Mouse (Mus musculus) thymus, adult 2 months (tissue): ENCODE results near the gene Gm10309. TPM values are rescaled to one million over a fixed set of nuclear protein-coding genes. Genes with fewer than 3 reads are reported as not detected.

Source experiments
- DNase-seq: peaks from one replicate; pipeline ENCODE4 v3.0.0; 2021
- H3K27ac ChIP-seq: fragments of 200-500 bp; 2 replicates; pipeline ENCODE4 v1.5.1; 2012; ENCODE audit warnings: low read length, control low read depth; ENCODE audit not compliant: control insufficient read depth, insufficient read depth
- H3K27me3 ChIP-seq: fragments of 200-500 bp; 2 replicates; pipeline ENCODE4 v1.6.1; 2012; ENCODE audit warnings: mild to moderate bottlenecking, low read length, moderate library complexity, mixed read lengths; ENCODE audit not compliant: control insufficient read depth, insufficient read depth
- H3K36me3 ChIP-seq: fragments of 200-500 bp; 2 replicates; pipeline ENCODE4 v1.6.1; 2012; ENCODE audit warnings: mild to moderate bottlenecking, low read length, moderate library complexity; ENCODE audit not compliant: control insufficient read depth, insufficient read depth
- H3K4me1 ChIP-seq: fragments of 200-500 bp; replicated peaks from 2 replicates; pipeline ENCODE4 v1.6.1; 2012; ENCODE audit warnings: low read length; ENCODE audit not compliant: control insufficient read depth, insufficient read depth
- H3K4me3 ChIP-seq: fragments of 200-500 bp; 2 replicates; pipeline ENCODE4 v1.5.1; 2012; ENCODE audit warnings: mild to moderate bottlenecking, low read length, control low read depth, moderate library complexity; ENCODE audit not compliant: control insufficient read depth, insufficient read depth
- CTCF ChIP-seq: fragments of 200-500 bp; IDR thresholded peaks from 2 replicates; pipeline ENCODE4 v1.5.1; 2012; ENCODE audit warnings: mild to moderate bottlenecking, control low read depth, low read length, moderate library complexity, borderline replicate concordance; ENCODE audit not compliant: control insufficient read depth, poor library complexity, insufficient read depth; ENCODE audit errors: extremely low read depth
- POLR2A ChIP-seq: fragments of 200-500 bp; IDR thresholded peaks from 2 replicates; pipeline ENCODE4 v1.6.1; 2012; ENCODE audit warnings: mild to moderate bottlenecking, low read length, control low read depth, moderate library complexity; ENCODE audit not compliant: control insufficient read depth, poor library complexity, insufficient read depth; ENCODE audit errors: extremely low read depth
- WGBS: fragments of 180-500 bp; shearing (Covaris S2); methylation state at CpG from one replicate; pipeline ENCODE4 v1.1.7; 2018; 5-methylcytosine and 5-hydroxymethylcytosine counted together
- polyA plus RNA-seq: library from polyadenylated mRNA; depleted of rRNA; stranded (reverse); fragments of >200 nt; gene quantifications from 2 replicates; pipeline ENCODE4 v1.2.3, GENCODE M21; 2012

The Gm10309 gene
- polyA plus RNA-seq, 1 experiment: not detected

GRCm38 (mm10) chr17:86467967-86468366, 37.1 kb downstream of the Gm10309 start:
- H3K36me3 ChIP-seq: no peaks in the 10 kb centered on the region
- H3K27ac ChIP-seq: no peak overlapping the region
- TF ChIP-seq POLR2A (no peak), CTCF (no peak)
- no peak overlapping the region for H3K4me3 ChIP-seq
- no peak for DNase-seq
- H3K27me3 ChIP-seq: no peaks in the 10 kb centered on the region
- no peaks in the 10 kb centered on the region for H3K4me1 ChIP-seq
- 93% methylated on average over 5 of the region's 5 CpGs for WGBS

- no peaks in the 10 kb centered on the region for H3K27me3 ChIP-seq
- no peak overlapping the region for H3K4me3 ChIP-seq
- H3K4me1 ChIP-seq: no peaks in the 10 kb centered on the region
- TF ChIP-seq CTCF (no peak), POLR2A (no peak)
- no peaks in the 10 kb centered on the region for H3K36me3 ChIP-seq
- 91% methylated on average over 10 of the region's 10 CpGs for WGBS
- H3K27ac ChIP-seq: no peak overlapping the region
- no peak for DNase-seq
Measured at GRCm38 (mm10) chr17:86467291-86467898, 37.6 kb downstream of the Gm10309 start.

GRCm38 (mm10) chr17:86466871-86467270, 38.2 kb downstream of the Gm10309 start:
- no peak overlapping the region for H3K4me3 ChIP-seq

GRCm38 (mm10) chr17:86466412-86466811, 38.6 kb downstream of the Gm10309 start:
- H3K4me1 ChIP-seq: no peaks in the 10 kb centered on the region
- no peak overlapping the region for H3K27ac ChIP-seq
- no peak for TF ChIP-seq CTCF
- TF ChIP-seq POLR2A: no peak
- H3K36me3 ChIP-seq: no peaks in the 10 kb centered on the region
- no peak for DNase-seq
- no peak overlapping the region for H3K4me3 ChIP-seq
- no peaks in the 10 kb centered on the region for H3K27me3 ChIP-seq
- WGBS: 93% methylated on average over 7 of the region's 7 CpGs

More at GRCm38 (mm10) chr17:86466871-86467270, 38.2 kb downstream of the Gm10309 start:
- no peak for DNase-seq
- no peaks in the 10 kb centered on the region for H3K36me3 ChIP-seq
- no peak overlapping the region for H3K27ac ChIP-seq
- H3K4me1 ChIP-seq: no peaks in the 10 kb centered on the region
- TF ChIP-seq CTCF (no peak), POLR2A (no peak)
- H3K27me3 ChIP-seq: no peaks in the 10 kb centered on the region
- 81% methylated on average over 7 of the region's 7 CpGs for WGBS

GRCm38 (mm10) chr17:86465865-86466264, 39.2 kb downstream of the Gm10309 start:
- Histone ChIP-seq H3K4me3 (no peak overlapping the region), H3K27me3 (no peaks in the 10 kb centered on the region), H3K4me1 (no peaks in the 10 kb centered on the region), H3K36me3 (no peaks in the 10 kb centered on the region), H3K27ac (no peak overlapping the region)
- 97% methylated on average over 13 of the region's 13 CpGs for WGBS
- DNase-seq: no peak
- TF ChIP-seq POLR2A (no peak), CTCF (no peak)

GRCm38 (mm10) chr17:86464689-86465363, 40.2 kb downstream of the Gm10309 start:
- Histone ChIP-seq H3K36me3 (no peaks in the 10 kb centered on the region), H3K27me3 (no peaks in the 10 kb centered on the region), H3K4me3 (no peak overlapping the region), H3K27ac (no peak overlapping the region), H3K4me1 (no peaks in the 10 kb centered on the region)
- no peak for DNase-seq
- WGBS: 92% methylated on average over 16 of the region's 16 CpGs
- no peak for TF ChIP-seq CTCF
- no peak for TF ChIP-seq POLR2A

GRCm38 (mm10) chr17:86464197-86464596, 40.8 kb downstream of the Gm10309 start:
- H3K4me3 ChIP-seq: no peak overlapping the region
- H3K27ac ChIP-seq: no peak overlapping the region
- H3K36me3 ChIP-seq: no peaks in the 10 kb centered on the region
- no peaks in the 10 kb centered on the region for H3K27me3 ChIP-seq
- DNase-seq: no peak
- no peaks in the 10 kb centered on the region for H3K4me1 ChIP-seq
- 94% methylated on average over 8 of the region's 8 CpGs for WGBS
- TF ChIP-seq POLR2A (no peak), CTCF (no peak)
